Mouse (Mus musculus) kidney, adult 11 months (tissue): ENCODE data around the gene Nmnat2.

ENCODE experiments used
- DNase-seq: peaks from one replicate; pipeline ENCODE4 v3.0.0; 2022

The Nmnat2 gene

DNA sequence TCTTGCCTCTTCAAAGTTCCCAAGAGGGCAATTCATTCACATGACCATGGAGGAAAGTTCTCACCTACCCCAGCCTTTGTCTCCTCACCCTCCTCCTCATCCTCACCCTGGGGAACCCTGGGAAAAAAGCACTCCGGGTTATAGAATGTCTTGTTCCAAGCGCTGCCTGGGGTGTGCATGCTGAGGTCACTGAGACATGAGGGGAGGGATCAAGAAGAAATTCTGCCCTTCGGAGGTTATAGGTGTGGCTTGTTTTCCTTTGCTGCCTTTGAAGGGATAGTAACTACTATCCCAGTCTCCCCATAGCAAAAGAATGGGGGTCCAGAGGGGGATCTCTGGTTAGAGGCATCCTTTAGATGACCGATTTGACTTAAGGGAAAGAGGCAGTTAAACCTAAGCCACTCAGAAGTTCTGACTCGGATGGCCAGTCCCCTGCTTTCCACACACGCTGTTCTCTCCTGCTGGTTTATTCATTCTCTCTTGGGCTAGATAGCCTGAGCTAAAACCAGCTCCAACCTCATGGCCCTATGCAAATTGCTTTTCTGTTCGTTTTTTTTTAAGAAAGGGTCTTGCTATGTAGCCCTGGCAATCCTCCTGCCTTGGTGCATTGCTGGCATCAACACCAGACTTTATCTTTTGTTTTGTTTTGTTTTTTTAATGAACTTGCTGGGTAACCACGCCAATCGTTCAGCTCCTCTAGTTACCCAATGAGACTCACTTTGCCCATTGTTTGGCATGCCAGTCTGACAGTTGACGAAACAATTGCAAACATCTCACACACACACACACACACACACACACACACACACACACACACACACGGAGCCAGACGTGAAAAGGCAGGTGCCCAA is 139.7 kb downstream of the Nmnat2 start:
- DNase-seq, result no peak

DNA sequence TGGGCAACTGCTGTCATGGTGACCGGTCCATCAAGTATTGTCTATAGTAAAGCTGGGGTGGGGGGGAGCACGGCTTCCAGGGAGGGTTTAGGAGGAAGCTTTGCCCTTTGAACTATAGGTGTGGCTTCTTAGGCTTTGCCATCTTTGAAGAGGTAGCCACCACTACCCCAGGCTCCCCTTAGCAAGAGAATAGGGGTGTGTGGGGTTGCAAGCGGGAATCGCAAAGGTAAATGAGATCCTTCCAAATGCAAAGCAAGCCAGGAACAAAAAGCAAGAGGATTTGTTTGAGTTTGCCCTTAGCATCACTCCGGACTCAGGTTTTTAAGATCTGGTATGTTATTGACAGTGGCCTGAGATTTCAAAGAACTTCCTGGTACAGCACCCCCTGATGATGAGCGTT is 140.5 kb downstream of the Nmnat2 start:
- DNase-seq, result no peak

DNA sequence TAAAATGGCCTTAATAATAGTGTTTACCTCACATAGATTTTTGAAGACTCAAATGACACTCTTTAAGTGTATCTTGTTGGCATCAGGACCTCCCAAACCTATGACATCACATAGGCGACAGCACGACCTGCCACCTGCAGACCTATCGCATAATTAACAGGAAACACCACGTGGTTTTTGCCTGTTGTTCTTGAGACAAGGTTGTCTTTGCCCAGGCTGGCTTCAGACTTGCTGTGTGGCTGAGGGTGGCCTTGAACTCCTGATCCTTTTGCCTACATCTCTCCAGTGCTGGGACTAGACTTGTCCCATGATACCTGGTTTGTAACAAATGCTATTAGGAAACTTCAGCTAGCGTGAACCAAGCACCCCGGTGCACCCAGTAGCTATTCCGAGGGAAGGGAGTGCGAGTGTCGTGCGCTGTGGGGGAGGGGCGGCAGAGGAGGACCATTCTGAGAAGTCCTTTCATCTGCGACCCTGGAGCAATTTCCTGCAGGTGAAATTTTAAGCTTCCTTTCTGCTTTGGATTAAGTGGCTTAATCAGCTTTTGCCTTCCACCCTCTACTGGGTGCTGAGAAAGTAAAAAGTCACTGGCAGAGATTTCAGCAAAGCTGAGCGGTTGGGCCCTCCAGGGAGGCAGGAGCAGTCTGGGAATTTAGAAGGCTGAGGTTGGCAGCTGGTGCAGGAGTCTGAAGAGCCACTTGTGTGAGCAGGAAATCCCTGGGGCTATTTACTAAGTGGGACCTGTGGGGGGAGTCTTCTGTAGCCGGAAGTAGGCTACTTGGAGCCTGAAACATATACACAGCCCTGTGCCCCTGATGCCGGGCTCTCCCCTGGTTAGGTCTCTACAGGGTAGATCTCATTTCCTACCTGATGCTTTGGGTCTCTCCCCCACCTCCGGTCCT is 141.3 kb downstream of the Nmnat2 start:
- no peak for DNase-seq

- no peak for DNase-seq
Observed at GRCm38 (mm10) chr1:153097017-153097675, 142.4 kb downstream of the Nmnat2 start.

DNA sequence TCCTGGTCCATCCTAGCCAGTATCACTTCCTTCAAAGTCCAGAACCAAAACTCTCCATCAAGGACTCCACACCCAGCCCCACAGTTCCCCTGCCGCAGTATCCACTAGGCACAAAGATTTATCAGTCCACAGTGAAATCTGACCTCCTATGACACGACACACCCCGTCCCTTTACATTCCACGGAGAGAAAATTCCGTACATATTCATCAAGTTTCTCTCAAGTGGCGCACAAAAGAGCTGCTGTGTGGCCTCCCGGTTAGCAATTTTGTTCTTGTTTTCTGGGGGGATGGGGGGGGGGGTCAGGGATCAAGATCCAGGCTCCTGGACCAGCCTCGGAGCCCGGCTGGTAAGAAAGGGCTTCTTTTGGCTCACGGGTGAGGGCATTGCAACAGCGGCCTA is 143.8 kb downstream of the Nmnat2 start:
- DNase-seq, result no peak

- no peak for DNase-seq
Observed at GRCm38 (mm10) chr1:153100912-153101311, 146.1 kb downstream of the Nmnat2 start.

- DNase-seq, result peak; percentile 20
Observed at GRCm38 (mm10) chr1:153101327-153101880, 146.6 kb downstream of the Nmnat2 start.

- DNase-seq, result no peak
Observed at GRCm38 (mm10) chr1:153102296-153103185, 147.7 kb downstream of the Nmnat2 start.

GRCm38 (mm10) chr1:153103186-153103554 is 148.4 kb downstream of the Nmnat2 start:
- DNase-seq, result no peak

- no peak for DNase-seq
Observed at GRCm38 (mm10) chr1:153104804-153105203, 150.0 kb downstream of the Nmnat2 start.

GRCm38 (mm10) chr1:153107866-153108265 is 153.1 kb downstream of the Nmnat2 start:
- no peak for DNase-seq

- no peak for DNase-seq
Observed at GRCm38 (mm10) chr1:153109346-153109745, 154.6 kb downstream of the Nmnat2 start.

GRCm38 (mm10) chr1:153109836-153110235 is 155.0 kb downstream of the Nmnat2 start:
- DNase-seq, result no peak

GRCm38 (mm10) chr1:153111596-153111995 is 156.8 kb downstream of the Nmnat2 start:
- DNase-seq, result no peak

DNA sequence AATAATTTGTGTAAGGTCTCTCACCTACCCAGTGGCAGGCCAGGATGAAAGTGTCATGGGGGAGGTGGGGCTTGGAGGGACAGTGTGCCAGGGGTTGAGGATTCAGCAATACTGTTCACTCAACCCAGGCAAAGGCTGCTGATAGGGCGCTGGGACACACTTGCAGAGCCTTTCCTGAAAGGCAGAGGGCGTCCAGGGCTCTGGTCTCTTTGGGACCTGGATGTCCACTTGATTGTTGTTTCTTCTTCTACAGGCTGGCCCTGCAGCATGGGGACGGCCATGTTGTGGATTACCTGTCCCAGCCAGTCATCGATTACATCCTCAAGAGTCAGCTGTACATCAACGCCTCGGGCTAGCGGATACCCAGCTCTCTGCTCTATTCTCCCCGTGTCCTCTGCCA is 160.5 kb downstream of the Nmnat2 start:
- no peak for DNase-seq

DNA sequence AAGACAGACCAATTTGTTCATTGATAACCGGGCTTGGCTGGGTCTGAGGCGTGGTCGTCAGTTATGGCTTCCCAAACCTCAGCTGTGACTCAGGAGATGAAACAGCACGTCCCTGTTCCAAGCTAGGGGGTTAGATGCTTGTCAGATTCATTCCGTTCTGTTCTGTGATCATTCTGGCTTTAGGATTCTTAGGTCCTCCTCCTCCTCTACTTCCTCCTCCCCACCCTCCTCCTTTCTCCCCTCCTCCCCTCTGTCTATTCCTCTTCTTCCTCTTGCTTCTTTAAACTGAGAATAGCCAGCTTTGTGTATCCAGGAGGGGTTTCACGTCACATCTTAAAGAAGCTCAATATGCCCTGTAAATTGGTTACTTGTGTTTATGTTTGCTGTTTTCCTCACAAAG is 165.8 kb downstream of the Nmnat2 start:
- no peak for DNase-seq

DNA sequence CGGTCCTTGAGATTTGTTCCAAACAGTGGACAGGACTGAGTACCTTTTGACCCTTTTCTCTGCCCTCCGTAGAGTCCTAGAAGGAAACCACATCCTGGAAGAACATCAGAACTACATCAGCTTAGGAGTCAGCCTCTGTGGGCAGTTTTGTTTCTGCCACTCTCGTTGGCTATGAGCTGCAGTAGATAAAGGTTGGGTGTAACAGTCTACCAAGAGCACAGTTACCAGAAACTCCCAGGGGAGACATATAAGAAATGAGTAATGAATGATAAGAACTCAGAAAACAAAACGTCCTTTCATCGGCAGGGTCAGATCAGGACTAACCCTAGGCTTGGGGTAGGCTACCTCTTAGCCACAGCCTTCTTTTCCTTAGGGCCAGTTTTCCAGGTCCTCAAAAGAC is 166.5 kb downstream of the Nmnat2 start:
- no peak for DNase-seq

DNA sequence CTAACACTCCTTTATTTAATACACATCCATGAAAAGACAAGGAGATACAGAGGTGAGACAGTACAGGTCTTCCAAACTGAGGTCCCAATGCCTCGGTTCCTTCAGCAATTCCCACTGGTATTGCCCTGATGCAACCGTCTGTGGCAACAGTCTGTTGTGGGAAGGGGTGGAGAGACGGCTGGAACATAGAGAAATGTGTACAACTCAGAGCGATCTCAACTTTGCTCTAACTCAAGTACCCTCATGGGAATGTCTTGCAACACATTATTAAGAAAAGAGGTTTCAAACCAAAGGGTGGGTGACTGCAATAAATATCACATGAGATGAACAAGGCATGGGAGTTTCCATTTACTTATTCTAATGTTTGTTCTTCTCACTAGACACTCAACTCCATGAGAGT is 168.0 kb downstream of the Nmnat2 start:
- no peak for DNase-seq

DNA sequence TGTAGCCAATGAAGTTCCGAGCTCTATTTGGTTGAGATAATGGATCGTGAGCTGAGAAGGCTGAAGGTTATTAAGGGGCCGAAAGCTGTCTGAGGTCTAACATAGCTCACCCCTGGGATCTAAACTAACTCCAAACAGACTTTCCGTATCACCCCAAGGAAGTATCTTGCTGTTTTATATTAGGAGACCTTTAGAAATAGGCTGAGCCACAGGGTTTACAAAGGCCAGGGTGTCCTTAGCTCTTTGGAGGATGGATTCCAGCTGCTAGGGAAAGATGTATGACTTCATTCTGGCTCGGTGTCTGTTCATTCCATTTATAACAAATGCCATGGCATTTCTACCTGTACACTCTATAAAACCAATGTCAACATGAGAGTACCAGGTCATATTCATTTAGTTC is 169.7 kb downstream of the Nmnat2 start:
- DNase-seq, result no peak

DNA sequence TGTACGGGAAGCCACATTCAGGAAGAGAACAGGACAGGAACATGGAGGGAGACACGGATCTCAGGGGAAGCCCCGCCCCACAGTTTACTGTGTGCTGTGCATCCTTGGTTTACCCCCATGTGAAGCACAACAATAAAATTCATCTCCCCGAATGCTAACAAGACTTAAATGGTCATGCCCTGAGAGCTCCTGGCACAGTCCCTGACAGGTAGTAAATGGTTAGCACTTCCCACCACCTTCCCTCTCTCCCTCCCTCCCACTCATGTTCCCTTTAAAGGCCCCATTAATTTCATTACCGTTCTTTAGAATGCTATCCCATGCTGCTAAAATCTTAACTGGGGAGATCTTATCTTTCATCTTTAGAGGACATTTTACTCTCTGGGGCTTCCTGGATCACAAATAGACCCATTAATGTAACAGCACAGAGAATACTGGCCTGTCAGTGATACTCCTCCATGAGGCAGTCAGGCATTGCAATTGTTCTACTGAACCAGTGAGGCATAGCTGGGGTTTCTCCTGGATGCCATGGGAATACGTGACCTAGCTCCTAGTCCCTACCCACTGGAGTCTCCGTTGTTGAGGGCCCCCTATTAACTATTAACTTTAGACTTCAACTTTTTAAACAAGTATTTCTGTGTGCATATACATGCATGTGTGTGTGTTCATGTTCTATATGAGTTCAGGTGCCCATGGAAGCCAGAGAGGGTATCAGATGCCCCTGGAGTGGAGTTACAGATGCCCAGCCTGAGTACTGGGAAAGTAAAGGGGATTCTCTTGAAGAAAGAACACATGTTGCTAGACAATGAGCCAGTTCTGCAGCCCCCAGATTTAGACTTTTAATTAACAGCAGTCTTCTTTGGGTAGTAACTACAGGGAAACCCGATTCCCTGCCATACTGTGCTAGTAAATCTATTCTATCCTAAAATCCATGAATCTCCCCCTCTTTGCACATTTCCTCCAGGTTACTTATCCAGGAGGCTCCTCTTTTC is 170.8 kb downstream of the Nmnat2 start:
- DNase-seq, result peak; percentile 21
